Mouse (Mus musculus) ES-CJ7 (cell line): ENCODE measurements around the gene Cops2.

ENCODE experiments used
- DNase-seq: peaks from one replicate; pipeline ENCODE4 v3.0.0; 2011; ENCODE audit warnings: low read depth, low spot score

Cops2 gene

DNA sequence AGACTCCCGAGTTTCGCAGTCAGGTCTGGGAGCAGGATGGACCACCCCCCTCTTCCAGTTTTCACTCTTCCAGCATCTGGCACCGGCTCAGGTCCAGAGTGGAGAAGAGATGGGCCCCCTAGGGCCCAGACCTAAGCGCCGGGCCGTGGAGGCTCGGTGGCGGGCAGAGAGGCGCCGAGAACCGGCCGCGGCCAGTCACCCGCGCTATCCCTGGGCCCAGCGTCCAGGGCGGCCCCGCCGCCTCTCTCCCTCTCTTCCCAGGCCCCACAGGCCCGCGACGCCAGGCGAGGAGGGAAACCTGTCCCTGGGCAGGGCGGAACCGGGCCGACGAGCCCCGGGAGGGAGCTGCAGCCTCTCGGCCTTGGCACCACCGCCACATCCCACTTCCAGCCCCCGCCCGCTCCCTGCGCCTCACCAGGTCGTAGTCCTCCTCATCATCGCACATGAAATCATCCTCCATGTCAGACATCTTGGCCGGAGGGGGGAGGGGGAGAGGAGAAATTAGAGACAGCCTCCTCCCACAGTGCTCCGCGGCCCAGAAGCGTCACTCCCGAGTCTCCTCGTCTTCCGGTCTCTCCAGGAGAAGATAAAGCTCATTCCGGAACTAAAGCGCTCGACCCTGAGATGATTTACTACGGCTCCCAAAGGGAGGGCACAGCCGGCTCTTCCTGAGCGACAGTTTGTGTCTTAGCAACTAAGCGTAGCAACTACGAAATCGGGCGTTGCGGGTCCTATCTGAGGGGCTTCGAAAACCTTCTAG is at the start of gene Cops2, which contains the start of gene Galk2:
Gene Cops2 (minus strand): TSS at position 619 of the 760 bp plus-strand sequence.
Gene Galk2 (plus strand): TSS at position 589 of the 760 bp plus-strand sequence.
- DNase-seq = peak; percentile 98

DNA sequence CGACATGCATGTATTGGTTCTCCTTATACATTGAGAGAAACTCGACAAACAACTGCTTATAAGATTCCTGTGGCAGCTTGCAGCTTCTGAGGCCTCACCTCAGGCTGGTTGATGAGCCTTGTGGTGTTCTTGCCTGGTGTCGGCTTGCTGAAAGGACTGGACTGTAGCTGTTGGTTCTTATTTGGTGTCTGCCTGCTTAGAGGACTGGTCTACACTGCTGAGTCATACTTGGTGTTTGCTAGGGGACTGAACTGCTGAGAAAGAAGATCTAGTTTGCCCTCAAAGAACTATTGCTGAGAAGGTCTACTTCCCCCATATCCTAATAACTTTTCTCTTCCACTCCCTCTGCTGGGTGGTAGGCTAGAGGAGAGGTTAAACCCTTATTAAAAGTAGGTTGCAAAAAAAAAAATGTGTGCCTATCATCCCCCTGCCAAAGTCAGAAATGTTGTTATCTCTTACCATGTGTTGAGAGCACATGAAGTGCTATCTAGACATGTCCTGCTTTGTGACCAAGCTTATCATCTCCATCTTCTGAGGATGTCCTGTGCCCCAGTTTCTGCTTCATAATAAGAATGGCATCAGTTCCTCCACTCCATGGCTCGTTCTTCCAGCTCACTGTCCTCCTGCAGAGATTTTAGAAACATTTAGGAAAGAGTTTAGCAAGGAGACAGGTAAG is 48.8 kb upstream of the Cops2 start:
- DNase-seq = no peak

DNA sequence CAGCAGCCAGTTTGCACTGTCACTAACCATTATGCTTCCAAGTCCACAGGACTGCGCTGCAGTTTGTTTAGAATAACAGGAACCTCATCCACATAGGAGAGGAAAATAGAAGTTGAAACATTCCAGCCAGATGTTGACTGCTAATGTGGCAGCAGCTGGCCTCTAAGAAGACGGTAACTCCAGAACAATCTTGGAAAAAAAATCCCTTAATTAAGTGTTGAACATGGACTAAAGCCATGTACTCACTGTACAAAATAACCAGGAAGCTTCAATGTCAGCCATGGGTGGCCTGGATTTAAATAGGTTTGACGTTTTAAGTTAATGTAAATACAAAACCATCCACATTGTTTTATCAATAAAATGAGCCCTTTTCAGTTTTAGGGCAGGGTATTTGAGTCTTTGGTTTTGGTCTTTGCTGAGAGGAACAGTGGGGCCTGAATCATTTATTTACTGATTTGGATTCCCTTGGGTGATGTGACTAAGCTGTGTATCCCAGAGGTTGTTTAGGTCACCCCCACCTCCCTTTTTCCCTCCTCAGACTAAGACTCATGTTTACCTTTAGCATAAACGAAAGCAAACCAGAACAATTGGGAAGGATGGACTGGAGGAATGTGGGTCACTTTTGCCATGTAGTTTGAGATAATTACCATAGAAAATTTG is 47.6 kb upstream of the Cops2 start:
- no peak for DNase-seq

DNA sequence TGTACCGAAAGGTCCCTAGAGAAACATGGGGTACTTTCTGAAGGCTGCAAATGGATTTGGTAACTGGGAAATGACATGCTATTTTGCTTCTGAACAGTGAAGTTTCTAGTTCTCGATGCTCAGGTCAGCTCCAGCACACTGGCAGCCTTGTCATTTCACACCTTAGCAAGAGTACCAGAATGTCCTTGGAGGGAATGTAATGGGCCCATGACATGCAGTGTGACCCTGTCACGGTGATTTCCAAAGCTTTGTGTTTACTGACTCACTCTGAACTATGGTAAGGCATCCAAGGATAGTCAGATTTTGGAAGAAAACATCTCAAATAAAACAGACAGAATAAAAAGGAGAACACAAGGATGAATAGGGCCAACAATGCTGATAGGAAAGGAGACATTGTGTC is 42.5 kb upstream of the Cops2 start:
- DNase-seq = no peak

DNA sequence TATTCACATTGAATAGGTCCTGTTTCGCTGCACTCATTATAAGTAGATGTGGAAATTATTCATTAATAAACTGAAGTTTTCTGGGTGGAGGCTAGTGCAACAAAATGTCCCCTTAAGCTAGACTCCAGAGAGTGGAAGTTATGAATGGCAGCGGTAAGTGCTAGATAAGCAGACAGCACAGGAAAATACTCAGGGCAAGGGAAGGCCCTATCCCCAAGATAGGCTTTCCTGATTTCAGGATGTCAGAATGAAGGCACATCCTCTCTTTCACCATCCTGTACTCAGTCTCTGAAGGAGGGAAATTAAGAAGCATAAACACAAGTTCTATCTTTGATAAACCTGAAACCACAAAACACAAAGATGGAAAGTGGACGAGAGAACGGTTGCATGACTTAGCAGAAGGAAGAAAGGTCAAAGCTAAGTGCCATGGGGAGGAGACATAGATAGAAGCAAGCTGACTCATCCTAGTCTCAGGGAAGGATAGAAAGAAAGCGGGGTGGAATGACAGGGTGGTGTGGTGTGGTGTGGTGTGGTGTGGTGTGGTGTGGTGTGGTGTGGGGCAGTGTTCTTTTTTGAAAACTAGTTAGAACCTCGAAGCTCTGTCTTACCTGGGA is 42.0 kb upstream of the Cops2 start:
- DNase-seq = no peak

DNA sequence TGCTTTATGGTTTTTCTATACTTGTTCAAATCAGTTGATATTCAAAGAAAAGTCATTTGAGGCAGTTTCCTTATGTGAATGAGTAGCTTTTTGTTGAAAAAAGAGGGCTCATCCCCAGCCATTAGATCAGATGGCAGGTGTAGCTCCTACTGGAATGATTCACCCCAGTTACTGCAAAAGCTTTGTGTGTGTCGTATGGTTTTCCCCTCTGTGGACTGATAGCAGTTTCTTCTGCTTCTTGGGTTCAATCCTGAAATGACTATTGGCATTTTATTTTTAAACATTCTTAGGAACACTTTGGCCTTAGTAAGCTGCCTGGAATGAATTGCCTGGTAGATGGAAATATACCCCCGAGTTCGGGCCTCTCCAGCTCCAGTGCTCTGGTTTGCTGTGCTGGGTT is 37.4 kb upstream of the Cops2 start:
- DNase-seq = no peak

DNA sequence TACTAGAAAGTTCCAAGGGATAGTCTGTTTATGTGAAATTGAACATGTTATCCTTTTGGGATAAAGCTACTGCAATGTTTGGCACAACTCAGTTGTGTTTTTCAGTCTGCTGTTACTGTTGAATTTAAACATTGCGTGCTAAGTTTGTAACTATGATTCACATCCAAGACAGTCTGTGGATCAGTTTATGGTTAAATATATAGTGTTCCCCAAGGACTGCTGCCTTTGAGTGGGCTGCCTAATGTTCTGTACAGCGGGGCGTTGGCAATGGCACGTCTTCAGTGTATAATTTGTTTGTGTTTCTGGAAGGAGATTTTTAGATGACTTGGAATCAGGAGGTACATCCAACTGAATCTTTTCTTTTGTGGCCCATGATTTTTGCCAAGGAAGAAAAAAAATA is 36.2 kb upstream of the Cops2 start:
- no peak for DNase-seq

DNA sequence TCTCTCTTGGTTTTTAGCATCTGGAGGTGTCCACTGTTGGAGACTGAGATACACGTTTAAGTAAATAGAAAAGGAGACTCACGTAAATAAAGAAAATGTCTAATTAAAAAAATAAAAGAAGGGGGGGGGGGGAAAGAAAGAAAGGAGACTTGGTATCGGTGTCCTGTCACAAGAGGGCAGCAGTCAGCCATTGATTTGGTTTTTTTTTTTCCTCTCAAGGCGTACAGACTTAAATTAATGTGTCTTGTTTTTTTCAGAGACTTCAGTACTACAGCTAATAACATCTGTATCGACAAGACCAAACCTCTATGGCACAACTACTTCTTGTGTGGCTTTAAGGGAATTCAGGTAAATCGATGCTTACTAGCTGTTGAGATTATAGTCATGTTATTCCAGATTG is 34.2 kb upstream of the Cops2 start:
- peak; percentile 8 for DNase-seq

DNA sequence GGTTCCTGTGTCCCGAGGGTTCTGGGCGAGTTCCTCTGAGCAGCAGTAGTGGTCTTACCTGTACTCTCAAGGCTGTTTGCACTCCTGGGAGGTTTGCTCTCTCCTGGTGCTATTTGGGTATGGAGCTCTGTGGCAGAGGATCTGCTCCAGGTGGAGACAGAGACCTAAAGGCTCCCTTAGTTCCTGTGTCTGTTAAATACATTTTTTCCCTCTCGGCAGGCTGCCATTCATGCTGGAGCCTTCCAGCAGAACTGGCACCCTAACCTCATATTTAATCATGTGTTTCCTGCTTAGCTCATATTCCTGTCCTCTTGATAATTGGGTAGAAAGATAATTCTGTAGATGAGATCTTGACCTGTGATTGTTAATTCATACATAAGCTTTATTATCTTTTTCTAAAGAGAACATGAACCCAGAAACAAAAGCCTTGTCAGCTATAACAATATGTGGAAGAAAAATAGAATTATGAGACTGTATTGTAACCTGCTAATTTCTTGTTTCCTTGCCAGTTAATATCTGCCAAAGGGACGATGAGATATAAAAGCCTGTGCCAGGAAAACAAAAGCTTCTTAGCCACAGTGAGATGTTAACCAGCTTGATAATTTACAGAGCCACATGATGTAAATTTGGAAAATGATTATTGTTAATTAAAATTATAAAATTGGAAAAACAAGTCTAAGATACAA is 27.1 kb upstream of the Cops2 start:
- DNase-seq = no peak

DNA sequence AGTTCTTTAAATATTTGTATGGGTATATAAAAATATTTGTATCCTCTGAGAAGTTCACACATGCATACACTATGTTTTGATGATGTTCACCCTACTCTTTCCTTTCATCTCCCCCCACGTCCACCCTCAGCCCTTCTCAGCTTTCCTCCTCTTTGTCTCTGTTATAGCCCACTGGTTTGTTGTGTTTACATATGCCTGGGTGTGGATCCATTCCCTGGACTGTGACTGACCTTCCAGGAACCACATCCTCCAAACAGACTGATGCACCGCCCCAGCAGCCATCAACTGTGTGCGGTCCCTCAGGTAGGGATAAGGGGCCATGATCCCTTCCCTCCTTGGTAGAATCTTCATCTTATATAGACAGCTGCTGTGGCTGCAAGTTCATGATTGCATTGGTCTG is 11.2 kb upstream of the Cops2 start:
- DNase-seq = no peak

DNA sequence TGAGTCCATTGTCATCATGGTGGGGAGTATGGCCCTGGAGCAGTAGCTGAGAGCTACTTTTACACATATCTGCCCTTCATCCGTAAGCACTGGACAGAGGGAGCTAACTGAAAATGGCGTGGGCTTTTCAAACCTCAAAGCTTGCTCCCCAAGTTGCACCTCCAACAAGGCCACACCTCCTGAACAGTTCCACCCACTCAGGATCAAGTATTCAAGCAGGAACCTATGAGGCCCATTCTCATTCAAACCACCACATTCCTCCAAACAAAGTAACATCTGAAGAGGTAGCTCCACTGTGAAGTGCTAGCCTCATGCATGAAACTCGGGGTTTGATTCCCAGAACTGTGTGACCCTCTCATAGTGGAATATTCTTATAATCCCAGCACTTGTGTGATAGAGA is 9.4 kb upstream of the Cops2 start:
- DNase-seq = peak; percentile 57

DNA sequence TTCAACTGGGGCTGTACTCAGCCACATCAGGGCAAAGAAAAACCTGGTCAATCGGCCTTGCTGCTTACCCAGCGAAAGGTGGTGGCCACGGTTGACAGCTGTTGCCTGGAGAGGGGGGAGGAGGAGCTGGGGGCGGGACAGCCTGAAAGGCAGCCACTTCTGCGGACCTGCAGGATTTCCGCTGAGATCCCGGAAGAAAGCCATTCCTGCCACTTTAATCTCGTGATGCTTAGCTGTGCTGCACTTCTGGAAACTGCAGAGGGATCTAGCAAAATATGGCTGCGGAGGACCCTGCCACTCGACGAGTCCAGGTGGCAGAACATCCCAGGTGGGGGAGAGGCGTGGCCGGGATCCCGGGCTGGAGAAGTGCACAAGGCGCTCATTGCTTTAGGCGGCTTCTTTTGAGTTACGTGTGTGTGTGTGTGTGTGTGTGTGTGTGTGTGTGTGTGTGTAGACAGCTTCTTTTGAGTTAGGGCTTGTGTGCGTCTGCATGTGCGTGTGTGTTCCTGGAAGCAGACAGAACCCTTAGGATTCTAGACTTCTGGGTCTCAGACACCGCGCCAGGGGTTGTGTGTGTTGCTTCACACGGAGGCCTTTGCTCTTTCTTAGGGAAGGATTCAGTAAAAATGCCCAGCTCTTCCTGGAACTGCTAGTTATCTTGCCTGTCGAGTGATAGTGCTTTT is 7.3 kb upstream of the Cops2 start:
- DNase-seq = peak; percentile 79

DNA sequence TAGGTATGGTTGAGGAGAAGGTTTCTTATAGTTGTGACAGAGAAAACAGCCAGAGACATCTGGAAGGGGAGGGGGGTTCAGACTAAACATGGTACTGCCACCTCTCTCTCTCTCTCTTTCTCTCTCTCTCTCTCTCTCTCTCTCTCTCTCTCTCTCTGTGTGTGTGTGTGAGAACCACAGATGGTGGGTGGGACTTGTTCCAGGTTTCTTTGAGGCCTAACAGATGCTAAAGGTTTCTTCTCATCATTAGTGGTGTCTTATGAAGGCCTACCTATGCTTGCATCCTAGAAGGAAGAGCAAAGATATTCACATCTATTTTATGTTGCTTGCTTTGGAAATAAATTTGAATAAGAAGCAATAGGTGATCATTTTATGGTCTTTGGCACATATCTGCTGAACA is 6.6 kb upstream of the Cops2 start:
- DNase-seq = no peak

DNA sequence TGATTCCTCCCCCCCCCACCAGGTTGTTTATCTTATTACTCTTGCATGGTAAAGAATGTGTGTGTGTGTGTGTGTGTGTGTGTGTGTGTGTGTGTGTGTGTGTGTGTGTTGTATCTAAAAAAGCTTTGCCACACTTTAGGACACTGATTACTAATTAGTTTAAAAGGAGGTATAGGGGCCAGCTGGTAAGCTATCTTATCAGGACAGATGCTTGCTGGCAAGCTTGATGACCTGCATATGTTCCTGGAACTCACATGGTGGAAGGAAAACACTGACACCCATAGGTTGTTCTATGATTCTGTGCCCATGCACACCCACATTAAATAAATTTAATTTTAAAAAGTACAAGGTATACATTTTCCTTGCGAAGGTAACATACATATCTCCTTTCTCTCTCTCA is 5.6 kb upstream of the Cops2 start:
- DNase-seq = no peak

DNA sequence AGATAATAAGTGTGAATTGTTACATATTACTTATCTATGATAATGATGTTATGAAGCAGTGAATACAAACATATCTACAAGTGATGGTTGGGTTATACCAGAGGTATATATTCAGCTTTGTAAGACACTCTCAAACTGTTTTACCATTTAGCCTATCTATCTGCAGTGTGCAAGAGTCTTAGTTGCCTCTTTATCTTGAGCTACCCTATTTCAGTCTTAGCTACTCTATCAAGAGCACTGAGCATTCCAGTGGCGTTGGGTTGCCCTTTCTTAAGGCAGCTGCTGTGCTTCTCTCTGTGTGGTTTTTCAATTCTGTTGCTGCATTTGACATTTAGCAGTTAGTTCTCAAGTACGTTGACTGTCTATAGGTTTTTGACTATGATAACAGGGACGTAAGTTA is 4.9 kb upstream of the Cops2 start:
- DNase-seq = no peak

DNA sequence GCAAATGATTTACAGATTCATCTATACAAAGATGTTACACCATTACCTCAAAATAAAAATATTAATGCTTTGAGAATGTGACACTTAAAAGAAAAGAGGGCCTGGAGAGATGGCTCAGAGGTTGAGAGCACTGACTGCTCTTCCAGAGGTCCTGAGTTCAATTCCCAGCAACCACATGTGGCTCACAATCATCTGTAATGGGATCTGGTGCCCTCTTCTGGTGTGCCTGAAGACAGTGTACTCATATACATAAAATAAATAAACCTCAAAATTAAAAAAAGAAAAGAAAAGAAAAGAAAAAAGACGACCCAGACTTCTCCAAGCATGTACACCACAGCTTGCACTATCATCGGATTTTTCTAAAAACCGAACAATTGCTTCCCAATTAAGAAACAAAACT is 1.2 kb downstream of the Cops2 start:
- no peak for DNase-seq

DNA sequence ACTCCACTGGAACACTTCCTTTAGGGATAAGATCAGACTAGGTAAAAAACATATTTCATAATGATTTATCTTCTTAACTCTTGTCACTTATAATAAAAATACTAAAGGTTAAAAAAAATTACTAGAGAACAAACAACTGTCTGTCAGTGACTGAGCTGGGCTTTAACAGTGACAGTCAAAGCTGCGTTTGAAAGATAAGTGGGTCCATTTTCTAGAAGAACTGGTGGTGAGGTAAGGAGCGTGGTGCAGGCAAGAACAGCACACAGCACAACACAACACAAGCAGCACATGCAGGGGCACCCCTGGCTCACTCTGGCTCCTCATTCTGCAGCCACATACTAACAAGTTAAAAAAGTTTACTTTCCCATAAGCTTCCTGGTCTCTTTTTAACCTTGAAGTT is 7.7 kb downstream of the Cops2 start:
- no peak for DNase-seq

DNA sequence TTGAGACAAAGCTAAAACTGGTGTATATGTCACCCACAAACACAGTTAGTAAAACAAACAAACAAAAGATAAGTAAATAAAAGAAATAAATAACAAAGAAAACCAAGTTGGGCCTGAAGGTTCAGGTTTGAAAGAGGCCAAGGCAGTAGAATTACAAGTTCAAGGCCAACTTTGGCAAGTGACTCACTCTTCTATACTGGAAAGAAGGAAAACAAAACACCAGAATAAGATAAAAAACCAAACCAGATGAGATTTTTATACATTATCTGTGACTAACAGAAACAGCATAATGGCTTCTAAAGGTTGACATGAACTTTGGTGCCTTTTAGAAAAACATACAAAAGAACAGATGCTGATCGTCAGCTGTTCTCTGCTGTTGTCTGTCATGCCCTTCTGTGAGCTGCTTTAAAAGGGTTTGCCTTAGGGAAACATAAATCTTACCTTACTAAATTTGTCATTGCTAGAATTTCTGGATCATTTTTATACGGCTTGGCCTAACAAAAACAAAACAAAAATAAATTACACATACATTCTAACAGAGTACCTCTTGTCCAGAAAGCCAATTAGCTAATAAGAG is 20.1 kb downstream of the Cops2 start:
- no peak for DNase-seq

DNA sequence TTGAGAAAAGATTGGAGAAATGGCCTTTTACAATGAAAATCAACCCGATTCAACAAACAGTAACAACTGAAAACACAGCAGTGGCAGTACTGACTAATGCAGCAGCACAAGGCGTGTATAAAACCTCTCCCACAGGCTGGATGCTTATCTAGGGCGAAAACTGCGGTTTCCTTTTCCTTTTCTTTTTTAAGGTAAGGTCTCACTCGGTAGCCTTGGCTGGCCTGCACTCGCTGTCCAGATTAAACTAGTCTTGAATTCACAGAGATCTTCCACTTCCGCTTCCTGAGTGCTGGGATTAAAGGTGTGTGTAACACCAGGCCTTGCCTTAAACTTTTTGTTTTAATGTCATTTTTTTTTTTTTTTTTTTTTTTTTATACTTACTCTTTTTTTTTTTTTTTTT is 20.8 kb downstream of the Cops2 start:
- DNase-seq = no peak

DNA sequence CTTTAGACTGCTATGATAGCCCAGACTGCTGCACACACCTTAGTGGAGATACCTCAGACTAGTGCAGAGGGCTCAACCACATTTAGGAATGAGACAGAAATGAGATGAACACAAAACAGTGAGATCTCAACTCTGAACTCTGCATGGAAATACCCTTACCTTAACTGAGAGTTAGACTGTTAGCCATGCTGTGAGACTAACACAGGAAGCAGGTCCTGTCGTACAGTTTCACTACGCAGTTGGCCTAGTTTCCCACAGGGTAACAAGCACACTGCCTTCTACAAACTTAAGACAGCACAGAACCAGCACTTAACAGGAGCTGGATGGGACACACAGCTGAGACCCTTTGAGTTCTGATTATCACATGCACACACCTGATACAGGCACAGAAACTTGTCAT is 29.0 kb downstream of the Cops2 start:
- DNase-seq = no peak

DNA sequence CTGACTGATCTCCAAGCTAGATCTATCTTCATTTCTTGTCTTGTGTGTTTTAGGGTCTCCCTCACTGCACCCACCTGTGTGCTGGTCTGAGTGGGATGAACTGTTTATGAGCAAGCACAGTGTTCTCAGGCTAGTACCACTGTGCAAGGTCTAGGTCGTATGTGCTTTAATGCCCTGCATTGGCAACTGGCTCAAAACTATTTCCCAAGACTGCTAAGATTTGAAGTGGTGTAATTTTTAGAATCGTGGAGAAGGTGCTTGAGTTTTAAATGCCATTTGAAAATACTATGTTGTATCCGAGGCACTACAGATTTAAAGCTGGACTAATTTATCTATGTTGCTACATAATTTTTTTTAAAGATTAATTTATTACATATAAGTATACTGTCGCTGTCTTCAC is 31.0 kb downstream of the Cops2 start:
- DNase-seq = no peak
